Mouse (Mus musculus) natural killer cell, adult 2 months (primary cell): ENCODE results near the gene C3.
A peak's percentile ranks its signal among the peaks of the same experiment; 100 is the strongest.

ENCODE experiments used
- DNase-seq, 2 experiments: peaks; one replicate each; pipeline ENCODE4 v3.0.0; 2022; ENCODE audit warnings: low spot score in 2 of 2

C3 gene

DNA sequence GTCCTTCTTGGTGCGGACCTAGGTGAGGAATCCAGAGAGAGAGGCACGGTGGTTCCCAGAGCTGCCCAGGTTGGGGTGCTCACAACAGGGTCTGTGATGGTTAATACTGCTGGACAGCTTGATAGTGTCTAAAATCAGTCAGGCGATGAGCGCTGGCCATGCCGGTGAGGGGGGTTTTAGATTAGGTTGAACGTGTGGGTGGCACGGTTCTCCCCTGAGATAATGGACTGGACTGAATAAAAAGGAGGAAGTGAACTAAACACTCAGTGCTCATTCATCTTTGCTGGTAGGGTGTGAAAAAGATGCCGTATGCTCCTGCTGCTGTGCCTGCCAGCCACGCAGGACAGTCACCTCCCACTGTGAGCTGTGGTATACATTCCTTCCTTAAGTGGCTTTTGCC, 4.6 kb downstream of the C3 start:
- no peak for DNase-seq

GRCm38 (mm10) chr17:57221911-57222310, 6.0 kb downstream of the C3 start:
- DNase-seq, result no peak

GRCm38 (mm10) chr17:57219884-57220207, 8.1 kb downstream of the C3 start:
- DNase-seq, result peak; percentile 48 to 55

DNA sequence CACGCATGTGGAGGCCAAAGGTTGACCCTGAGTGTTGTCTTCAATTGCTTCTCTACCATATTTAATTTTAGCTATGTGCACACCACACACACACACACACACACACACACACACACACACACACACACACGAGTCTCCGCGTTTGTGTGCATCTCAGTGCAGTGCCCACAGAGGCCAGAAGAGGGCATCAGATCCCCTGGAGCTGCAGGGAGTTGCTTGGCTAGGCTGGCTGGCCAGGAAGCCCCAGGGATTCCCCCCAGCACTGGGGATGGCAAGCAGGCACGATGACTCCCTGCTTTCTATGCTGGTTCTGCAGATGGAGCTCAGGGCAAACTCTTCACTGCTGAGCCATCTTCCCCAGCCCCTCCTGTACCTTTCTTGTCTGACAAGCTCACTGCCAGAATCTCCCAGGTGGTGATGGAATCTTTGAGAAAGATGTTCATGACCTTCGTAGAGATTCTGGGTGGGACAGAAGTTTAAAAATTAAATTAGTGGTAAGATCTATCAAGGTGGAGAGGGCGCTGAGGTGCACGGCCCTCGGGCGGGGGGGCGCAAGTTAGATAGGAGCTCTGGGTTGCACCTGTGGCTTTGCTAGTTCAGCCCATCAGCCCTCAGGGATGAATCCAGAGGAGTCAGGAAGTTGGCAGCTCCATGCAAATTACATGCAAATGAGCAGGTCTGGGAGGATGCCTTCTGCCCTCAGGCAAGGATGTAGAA, 8.6 kb downstream of the C3 start:
- DNase-seq, result peak; percentile 69 to 80

DNA sequence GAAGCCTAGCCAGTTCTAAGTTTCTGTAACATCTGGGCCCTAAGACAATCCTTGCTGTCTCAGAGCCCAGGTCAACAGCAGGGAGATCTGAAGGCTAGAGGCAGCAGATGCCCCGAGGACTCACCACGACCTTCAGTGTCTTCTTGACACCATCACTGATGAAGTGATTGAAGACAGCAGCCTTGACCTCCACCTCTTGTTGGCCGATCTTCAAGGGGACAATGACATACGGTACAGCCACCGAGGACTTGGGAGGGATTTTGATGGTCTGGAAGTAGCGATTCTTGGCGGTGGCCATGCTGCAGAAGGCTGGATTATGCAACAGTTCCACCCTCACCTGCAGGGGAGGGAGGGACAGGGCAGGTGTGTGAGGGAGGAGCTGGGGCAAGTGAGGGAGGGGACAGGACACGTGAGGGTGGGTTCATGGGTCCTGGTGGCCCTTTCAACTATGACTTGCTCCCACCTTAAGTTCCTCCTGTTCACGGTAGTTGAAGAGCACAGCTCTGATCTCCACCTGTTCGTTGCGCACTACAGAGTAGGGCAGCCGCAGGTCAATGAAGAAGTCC, 9.5 kb downstream of the C3 start:
- DNase-seq, result no peak

- no peak for DNase-seq
Measured at GRCm38 (mm10) chr17:57214676-57215387, 13.1 kb downstream of the C3 start.

DNA sequence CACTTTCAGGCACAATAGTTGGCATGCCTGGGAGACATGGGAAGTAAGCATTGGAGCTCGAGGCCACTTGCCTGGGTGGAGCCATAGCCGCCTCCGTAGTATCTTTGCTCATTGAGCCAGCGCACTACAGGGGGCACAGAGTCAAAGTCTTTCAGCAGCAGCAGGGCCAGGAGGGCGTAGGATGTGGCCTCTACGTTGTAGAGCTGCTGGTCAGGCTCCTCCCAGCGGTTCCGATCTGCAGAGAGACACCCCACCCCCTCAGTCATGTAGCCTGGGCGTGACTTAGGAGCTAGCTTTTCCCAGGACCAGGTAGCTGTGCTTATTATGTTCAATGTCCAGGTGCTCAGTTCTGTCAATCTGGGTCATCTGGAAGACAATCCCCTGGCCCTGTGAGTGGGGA, 16.4 kb downstream of the C3 start:
- DNase-seq, result no peak

DNA sequence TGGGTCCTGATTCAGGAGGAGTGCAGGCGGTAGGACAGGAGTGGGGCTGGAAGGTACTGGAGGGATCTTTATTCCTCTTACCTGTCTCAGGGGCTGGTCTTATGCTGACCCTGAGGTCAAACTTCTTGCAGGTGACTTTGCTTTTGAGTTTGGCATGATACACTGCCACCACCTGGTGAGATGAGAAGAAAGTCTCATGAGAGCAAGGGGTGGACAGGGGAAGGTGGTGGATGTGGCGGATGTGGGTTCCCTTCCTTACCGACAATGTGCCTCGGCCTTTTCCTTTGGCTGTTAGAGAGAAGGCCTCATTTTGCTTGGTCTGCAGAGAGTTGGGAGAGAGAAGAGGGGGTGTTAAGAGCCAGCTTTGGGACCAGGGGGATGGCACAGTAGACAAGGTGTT, 18.6 kb downstream of the C3 start:
- peak; percentile 32 to 47 for DNase-seq

GRCm38 (mm10) chr17:57207938-57208337, 20.0 kb downstream of the C3 start:
- no peak for DNase-seq

DNA sequence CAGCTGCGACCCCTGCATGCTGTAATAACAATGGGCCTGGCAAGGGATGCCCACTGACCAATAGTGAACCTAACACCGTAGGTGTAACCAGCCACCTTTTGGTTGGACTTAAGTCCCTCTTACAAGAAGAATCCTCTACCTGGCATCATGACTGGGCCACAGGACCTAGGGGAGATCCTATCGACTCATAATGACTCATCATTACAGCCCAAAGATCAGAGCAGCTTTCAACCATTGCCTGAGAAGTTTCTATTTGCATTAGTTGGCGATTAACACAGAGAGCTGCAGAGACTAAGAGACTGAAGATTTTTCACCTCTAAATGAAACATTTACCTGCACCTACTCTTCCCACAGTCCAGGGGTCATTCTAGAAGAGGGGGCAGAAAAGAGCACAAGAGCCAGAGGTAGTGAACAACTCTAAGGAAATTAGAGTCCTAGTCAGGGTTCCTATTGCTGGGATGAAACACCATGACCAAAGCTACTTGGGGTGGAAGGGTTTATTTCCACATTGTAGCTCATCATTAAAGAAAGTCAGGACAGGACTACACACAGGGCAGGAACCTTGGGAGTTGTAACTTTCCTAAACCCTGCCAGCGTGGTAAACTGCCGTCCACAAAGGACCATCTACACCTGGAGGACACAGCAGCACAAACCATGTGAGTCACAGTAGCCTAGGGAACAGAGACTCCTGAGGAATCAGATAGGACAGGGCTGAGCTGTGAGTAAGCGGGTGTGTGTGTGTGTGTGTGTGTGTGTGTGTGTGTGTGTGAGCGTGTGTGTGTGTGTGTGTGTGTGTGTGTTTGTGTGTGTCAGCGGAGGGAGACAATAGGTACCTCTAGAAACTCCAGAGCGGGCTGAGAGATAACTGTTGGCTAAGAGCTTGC, 25.9 kb downstream of the C3 start:
- DNase-seq, result no peak

DNA sequence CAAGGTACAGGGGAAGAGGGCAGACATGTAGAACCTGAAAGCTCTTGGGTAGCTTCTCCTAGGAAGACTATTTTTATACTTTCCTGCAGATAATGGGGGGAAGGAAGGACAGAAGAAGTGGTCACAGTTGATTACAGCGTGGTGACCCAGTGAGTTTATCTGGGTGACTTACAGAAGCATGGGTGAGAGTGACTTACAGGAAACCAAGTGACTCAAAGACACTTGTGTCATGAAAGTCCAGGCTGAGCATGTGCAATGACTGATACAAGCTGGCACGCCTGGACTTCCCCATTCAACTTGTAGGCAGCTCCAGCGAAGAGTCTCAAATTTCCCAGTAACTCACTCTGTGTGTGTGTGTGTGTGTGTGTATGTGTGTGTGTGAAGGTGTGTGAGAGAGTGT, 29.7 kb downstream of the C3 start:
- peak; percentile 20 to 46 for DNase-seq

DNA sequence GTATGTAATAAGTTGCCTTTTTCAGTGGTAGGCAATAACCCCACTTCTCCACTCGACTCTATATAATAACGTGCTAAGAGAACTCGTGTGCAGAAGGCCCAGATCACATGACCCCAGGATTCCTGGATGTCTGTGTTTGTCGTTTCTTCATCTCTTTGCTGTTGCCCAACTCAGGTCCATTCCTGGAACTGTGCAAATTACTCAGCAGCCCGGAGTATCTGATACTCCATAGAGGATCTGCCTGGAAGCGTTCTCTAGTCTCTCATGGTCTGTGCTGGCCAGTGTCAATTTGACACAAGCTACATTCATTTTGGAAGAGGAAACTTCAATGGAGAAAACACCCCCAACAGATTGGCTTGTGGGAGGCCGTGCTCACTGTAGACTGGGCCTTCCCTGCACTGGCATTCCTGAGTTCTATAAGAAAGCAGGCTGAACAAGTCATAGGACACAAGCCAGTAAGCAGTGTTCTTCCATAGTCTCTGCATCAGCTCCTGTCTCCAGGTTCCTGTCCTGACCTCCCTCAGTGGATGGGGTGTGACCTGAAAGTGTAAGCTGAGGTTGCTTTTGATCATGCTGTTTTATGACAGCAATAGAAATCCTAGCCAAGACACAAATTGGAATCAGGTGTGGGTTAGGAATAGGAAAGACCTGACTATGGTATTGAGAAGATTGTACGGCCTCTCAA, 32.5 kb downstream of the C3 start:
- no peak for DNase-seq

- DNase-seq, result no peak
Measured at GRCm38 (mm10) chr17:57194771-57195170, 33.2 kb downstream of the C3 start.

GRCm38 (mm10) chr17:57194041-57194507, 33.9 kb downstream of the C3 start, which contains the start of gene Tnfsf14:
Gene Tnfsf14 (minus strand): TSS chr17:57194177.
- peak; percentile 39 to 53 for DNase-seq

- DNase-seq, result peak; percentile 24 to 59
Measured at GRCm38 (mm10) chr17:57188510-57189192, 39.3 kb downstream of the C3 start.

- no peak for DNase-seq
Measured at GRCm38 (mm10) chr17:57185641-57186040, 42.3 kb downstream of the C3 start.

DNA sequence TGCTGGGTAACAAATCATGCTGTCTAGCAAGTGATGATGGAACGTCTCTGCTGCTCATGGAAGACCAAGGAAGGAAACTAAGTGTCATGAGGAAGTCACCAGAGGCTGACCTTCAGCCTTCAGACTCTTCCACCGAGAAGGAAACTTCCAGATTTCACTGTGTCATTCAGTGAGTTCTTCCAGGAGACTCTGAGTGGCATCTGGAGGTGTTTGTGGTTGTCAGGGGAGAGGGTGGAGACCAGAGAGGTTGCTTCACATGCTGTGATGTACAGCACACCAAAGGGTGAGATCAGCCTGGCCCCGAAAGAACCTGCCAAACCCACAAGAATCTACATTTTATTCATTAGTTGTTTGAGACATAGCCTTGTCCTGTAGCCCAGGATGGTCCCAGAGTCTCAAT, 45.1 kb downstream of the C3 start:
- DNase-seq, result peak in 1 of 2 experiments; percentile 24

GRCm38 (mm10) chr17:57180363-57180762, 47.6 kb downstream of the C3 start:
- DNase-seq, result peak; percentile 49 to 51

DNA sequence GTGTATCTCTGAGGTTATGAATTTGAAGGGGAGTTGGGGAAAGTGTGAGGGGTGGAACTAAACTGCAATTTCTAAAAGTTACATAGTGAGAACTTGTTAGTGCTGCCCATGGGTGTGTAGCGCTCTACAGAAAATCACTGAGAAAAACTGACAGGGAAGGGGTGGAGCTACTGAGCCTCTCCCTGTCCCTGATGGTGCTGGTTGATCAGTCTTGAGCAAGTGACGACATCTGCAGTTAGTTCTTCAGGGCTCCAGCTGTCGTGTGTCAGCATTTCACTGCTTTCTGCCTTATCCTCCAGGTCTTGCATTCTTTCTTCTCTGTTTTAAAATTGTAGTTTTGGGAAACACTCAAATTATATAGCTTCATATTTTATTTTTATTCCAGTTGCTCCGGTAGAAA, 54.6 kb downstream of the C3 start:
- no peak for DNase-seq

- DNase-seq, result no peak
Measured at GRCm38 (mm10) chr17:57172378-57172777, 55.6 kb downstream of the C3 start.
